21 mouse cellular contexts compared by ENCODE assay signal in genomic region chr1:39122316-39123015, GRCm38 (mm10).
DNase-seq lines count a peak whose midpoint lies in the region; ATAC-seq and TF ChIP-seq lines count a peak whose summit lies in the region.
"Had no signal": no experiment of that assay in that cellular context is flagged by ENCODE, and none has a peak within 500 bp of the region (broad histone marks: within the 10 kb centered on the region; RNA-seq: fewer than 3 reads in every experiment).

No protein-coding gene starts in this region.

- H3K4me2 ChIP-seq in liver, embryonic 12.5 days: peak overlapping the region; percentile 14
- no peak overlapping the region for H3K4me2 ChIP-seq in liver, embryonic 11.5 days
- no peak overlapping the region for H3K4me2 ChIP-seq in midbrain, postnatal 0 days (ENCODE audit: low read depth, low read length, poor library complexity, severe bottlenecking)
- H3K4me2 ChIP-seq: embryonic facial prominence, embryonic 12.5 days; limb, embryonic 13.5 days had no signal

- H3K36me3 ChIP-seq in liver, embryonic 12.5 days: no peaks in the 10 kb centered on the region
- no peaks in the 10 kb centered on the region for H3K36me3 ChIP-seq in liver, embryonic 11.5 days (ENCODE audit: control insufficient read depth, insufficient read depth, low read length)
- no peaks in the 10 kb centered on the region for H3K36me3 ChIP-seq in ES-E14 (ENCODE audit: control insufficient read depth, insufficient read depth, low read length, poor library complexity, severe bottlenecking)
- H3K36me3 ChIP-seq in midbrain, postnatal 0 days (ENCODE audit: insufficient read depth, low read length): no peaks in the 10 kb centered on the region
- H3K36me3 ChIP-seq: embryonic facial prominence, embryonic 12.5 days; limb, embryonic 13.5 days had no signal

- H3K9ac ChIP-seq in liver, embryonic 12.5 days: no peak overlapping the region
- no peak overlapping the region for H3K9ac ChIP-seq in liver, embryonic 11.5 days (ENCODE audit: low read depth, low read length)
- H3K9ac ChIP-seq in ES-E14 (ENCODE audit: insufficient read depth, low read depth, low read length, poor library complexity, severe bottlenecking): no peak overlapping the region
- no peak overlapping the region for H3K9ac ChIP-seq in midbrain, postnatal 0 days (replicated peaks; ENCODE audit: low read length, poor library complexity, severe bottlenecking)
- H3K9ac ChIP-seq: embryonic facial prominence, embryonic 12.5 days; forebrain, postnatal 0 days; limb, embryonic 13.5 days had no signal

- no peaks in the 10 kb centered on the region for H3K27me3 ChIP-seq in liver, embryonic 12.5 days (replicated peaks)
- no peaks in the 10 kb centered on the region for H3K27me3 ChIP-seq in liver, embryonic 11.5 days (replicated peaks; ENCODE audit: control insufficient read depth, insufficient read depth, low read length)
- no peaks in the 10 kb centered on the region for H3K27me3 ChIP-seq in midbrain, postnatal 0 days (ENCODE audit: insufficient read depth, low read length)
- H3K27me3 ChIP-seq: embryonic facial prominence, embryonic 12.5 days; limb, embryonic 13.5 days had no signal

- intact Hi-C loops in left cerebral cortex, postnatal 14 days (cut with DNase I): no loop called here

- no peak for ATAC-seq in liver, embryonic 12.5 days
- no peak for ATAC-seq in liver, embryonic 11.5 days (replicated peaks; ENCODE audit: low FRiP score)
- 0 out of 2 replicates have a peak, but pooled peaks have one; percentile 8 for ATAC-seq in common myeloid progenitor, adult 5-6 weeks (replicated peaks; ENCODE audit: low read depth, poor library complexity, severe bottlenecking)
- peak; percentile 44; the same call in 1 of the 2 replicates for ATAC-seq in midbrain, postnatal 0 days (ENCODE audit: low FRiP score)

- H3K4me1 ChIP-seq in liver, embryonic 12.5 days: peaks cover 11% of the 10 kb centered on the region
- no peaks in the 10 kb centered on the region; the same call in 1 of the 2 replicates for H3K4me1 ChIP-seq in liver, embryonic 11.5 days (replicated peaks; ENCODE audit: control insufficient read depth, insufficient read depth, low read length)
- no peaks in the 10 kb centered on the region for H3K4me1 ChIP-seq in ES-E14 (ENCODE audit: control insufficient read depth in 2 of 2, insufficient read depth in 2 of 2, low read length in 2 of 2, poor library complexity in 1 of 2)
- no peaks in the 10 kb centered on the region for H3K4me1 ChIP-seq in midbrain, postnatal 0 days (ENCODE audit: insufficient read depth, low read length)
- H3K4me1 ChIP-seq: embryonic facial prominence, embryonic 12.5 days; limb, embryonic 13.5 days had no signal

- no peak for DNase-seq in liver, embryonic 11.5 days (ENCODE audit: low spot score)
- DNase-seq in ES-E14 (ENCODE audit: low read depth, low spot score): peak; percentile 89
- DNase-seq in midbrain, postnatal 0 days (ENCODE audit: low spot score): no peak
- DNase-seq in cerebellum, adult 18-20 months: no peak
- DNase-seq in left cerebral cortex, postnatal 14 days (ENCODE audit: low spot score in 2 of 2): no peak
- no peak for DNase-seq in thymus, postnatal 14 days
- DNase-seq: cerebellum, postnatal 25 days; forebrain, postnatal 0 days; heart, adult 2 months; kidney, adult 8-10 months; kidney, postnatal 25 days; lung, postnatal 10 days; right cerebral cortex, postnatal 25 days; thymus, postnatal 25 days had no signal

- 0 out of 2 replicates have a peak, but pooled peaks cover 6% of the 10 kb centered on the region for H3K9me3 ChIP-seq in liver, embryonic 12.5 days (replicated peaks)
- H3K9me3 ChIP-seq in liver, embryonic 11.5 days (ENCODE audit: control insufficient read depth, low read length): no peaks in the 10 kb centered on the region
- no peaks in the 10 kb centered on the region for H3K9me3 ChIP-seq in ES-E14 (ENCODE audit: control insufficient read depth, insufficient read depth, low read depth, low read length)
- no peaks in the 10 kb centered on the region for H3K9me3 ChIP-seq in midbrain, postnatal 0 days (ENCODE audit: low read length)

- H3K27ac ChIP-seq in liver, embryonic 12.5 days: no peak overlapping the region
- no peak overlapping the region for H3K27ac ChIP-seq in liver, embryonic 11.5 days (ENCODE audit: low read depth, low read length)
- no peak overlapping the region for H3K27ac ChIP-seq in ES-E14 (ENCODE audit: insufficient read depth, low read depth, low read length, poor library complexity, severe bottlenecking)
- no peak overlapping the region for H3K27ac ChIP-seq in midbrain, postnatal 0 days (ENCODE audit: low read depth, low read length)
- H3K27ac ChIP-seq: embryonic facial prominence, embryonic 12.5 days; heart, adult 2 months; left cerebral cortex, adult 2 months; limb, embryonic 13.5 days; stomach, postnatal 0 days had no signal

- 43% methylated on average over 8 of the region's 8 CpGs for WGBS in liver, embryonic 12.5 days (ENCODE audit: insufficient replicate concordance)
- 50% methylated on average over 8 of the region's 8 CpGs for WGBS in liver, embryonic 11.5 days
- WGBS in midbrain, postnatal 0 days: 52% methylated on average over 8 of the region's 8 CpGs

- TF ChIP-seq CTCF in midbrain, postnatal 0 days (IDR thresholded peaks at IDR 0.05): no peak

- in situ Hi-C loops in ES-E14 (cut with MboI; ENCODE audit: low sequenced_read_pairs in 2 of 2, unreplicated experiment in 2 of 2): no loop called here

- no peak overlapping the region for H3K4me3 ChIP-seq in liver, embryonic 12.5 days
- H3K4me3 ChIP-seq in liver, embryonic 11.5 days (ENCODE audit: low read depth, low read length): no peak overlapping the region
- no peak overlapping the region for H3K4me3 ChIP-seq in ES-E14 (ENCODE audit: insufficient read depth in 1 of 2, low read depth in 1 of 2, low read length in 2 of 2, poor library complexity in 1 of 2, severe bottlenecking in 1 of 2)
- no peak overlapping the region for H3K4me3 ChIP-seq in midbrain, postnatal 0 days (ENCODE audit: low read depth, low read length)
- H3K4me3 ChIP-seq: embryonic facial prominence, embryonic 12.5 days; heart, adult 2 months; left cerebral cortex, adult 2 months; limb, embryonic 13.5 days; myocyte had no signal

TF ChIP-seq in ES-E14, 5 proteins besides CTCF, POLR2A, EP300 and RAD21:
- TF ChIP-seq HCFC1 (IDR thresholded peaks at IDR 0.05; ENCODE audit: borderline replicate concordance, insufficient read depth, low read length): no peak

Comparison
In these comparisons a context has a peak if more than half of its experiments do, and no peak if none do; other contexts are left out.
1. ATAC-seq: peak in common myeloid progenitor, adult 5-6 weeks (single experiment) and midbrain, postnatal 0 days (single experiment); none in liver, embryonic 12.5 days (single experiment) and liver, embryonic 11.5 days (single experiment).